Mouse (Mus musculus) neural tube, embryonic 14.5 days (tissue): ENCODE data around the gene Oas1d. TPM values are rescaled to one million over a fixed set of nuclear protein-coding genes. Genes with fewer than 3 reads are reported as not detected.
"Not testable (repeated sequence)": the region's sequence is repeated elsewhere in the genome, so short reads cannot be mapped to it uniquely, and the experiment has no call there.

Experiments
- ATAC-seq: fragments of 200-750 bp; cut with Nextera tagmentation; 2 replicates; pipeline ENCODE4 v1.8.0; 2017; ENCODE audit warnings: low read depth, mild to moderate bottlenecking, moderate TSS enrichment, moderate library complexity
- H3K27ac ChIP-seq: fragments of 300-500 bp; sonication (generic); 2 replicates; pipeline ENCODE4 v1.5.1; 2014; ENCODE audit warnings: low read depth, mild to moderate bottlenecking, control low read depth, low read length, moderate library complexity, mixed read lengths
- H3K27me3 ChIP-seq: fragments of 300-500 bp; sonication (generic); 2 replicates; pipeline ENCODE4 v1.6.1; 2014; ENCODE audit warnings: low read length; ENCODE audit not compliant: control insufficient read depth, insufficient read depth
- H3K36me3 ChIP-seq: fragments of 300-500 bp; sonication (generic); 2 replicates; pipeline ENCODE4 v1.6.1; 2014; ENCODE audit warnings: low read length, mixed read lengths; ENCODE audit not compliant: control insufficient read depth, insufficient read depth
- H3K4me1 ChIP-seq: fragments of 300-500 bp; sonication (generic); 2 replicates; pipeline ENCODE4 v1.6.1; 2014; ENCODE audit warnings: low read length; ENCODE audit not compliant: control insufficient read depth, insufficient read depth
- H3K4me2 ChIP-seq: fragments of 300-500 bp; sonication (generic); 2 replicates; pipeline ENCODE4 v1.6.1; 2014; ENCODE audit warnings: mild to moderate bottlenecking, low read depth, low read length, control low read depth
- H3K4me3 ChIP-seq: fragments of 300-500 bp; sonication (generic); 2 replicates; pipeline ENCODE4 v1.5.1; 2014; ENCODE audit warnings: low read depth, low read length, control low read depth, mixed read lengths
- H3K9ac ChIP-seq: fragments of 300-500 bp; sonication (generic); replicated peaks from 2 replicates; pipeline ENCODE4 v1.6.1; 2014; ENCODE audit warnings: low read depth, mild to moderate bottlenecking, control low read depth, low read length, mixed read lengths
- H3K9me3 ChIP-seq: fragments of 300-500 bp; sonication (generic); 2 replicates; pipeline ENCODE4 v1.6.1; 2016; ENCODE audit warnings: low read length; ENCODE audit not compliant: control insufficient read depth
- WGBS: fragments of 180-500 bp; shearing (Covaris S2); extraction: QIAGEN DNeasy Blood & Tissue Kit; methylation state at CpG from one replicate; pipeline ENCODE4 v1.1.7; 2014; 5-methylcytosine and 5-hydroxymethylcytosine counted together
- polyA plus RNA-seq: library from polyadenylated mRNA; unstranded; fragments of >200 nt; fragmentation: Nextera tagmentation; extraction: Ambion mirVana; gene quantifications from 2 replicates; pipeline ENCODE4 v1.2.1, GENCODE M21; 2014

The Oas1d gene
- polyA plus RNA-seq, 1 experiment from 2014 or later = not detected

- not testable (repeated sequence) for H3K9ac ChIP-seq, H3K36me3 ChIP-seq, H3K27ac ChIP-seq, ATAC-seq, H3K27me3 ChIP-seq, H3K4me1 ChIP-seq, H3K4me2 ChIP-seq, H3K4me3 ChIP-seq, H3K9me3 ChIP-seq
- 77% methylated on average over 2 of the region's 2 CpGs for WGBS
Observed at GRCm38 (mm10) chr5:120894692-120895091, 19.6 kb upstream of the Oas1d start.

GRCm38 (mm10) chr5:120895231-120895900, 19.0 kb upstream of the Oas1d start:
- Histone ChIP-seq H3K36me3 (no peaks in the 10 kb centered on the region), H3K4me1 (no peaks in the 10 kb centered on the region), H3K9me3 (no peaks in the 10 kb centered on the region), H3K27ac (no peak overlapping the region), H3K27me3 (no peaks in the 10 kb centered on the region), H3K9ac (no peak overlapping the region), H3K4me2 (no peak overlapping the region), H3K4me3 (no peak overlapping the region)
- WGBS = 85% methylated on average over 11 of the region's 11 CpGs
- ATAC-seq = no peak

GRCm38 (mm10) chr5:120898307-120898706, 16.0 kb upstream of the Oas1d start:
- H3K9ac ChIP-seq = no peak overlapping the region
- no peaks in the 10 kb centered on the region for H3K36me3 ChIP-seq
- no peaks in the 10 kb centered on the region for H3K4me1 ChIP-seq
- ATAC-seq = no peak
- 85% methylated on average over 6 of the region's 6 CpGs for WGBS
- no peak overlapping the region for H3K4me2 ChIP-seq
- no peak overlapping the region for H3K27ac ChIP-seq
- no peaks in the 10 kb centered on the region for H3K9me3 ChIP-seq
- H3K27me3 ChIP-seq = no peaks in the 10 kb centered on the region
- H3K4me3 ChIP-seq = no peak overlapping the region

GRCm38 (mm10) chr5:120898726-120899125, 15.6 kb upstream of the Oas1d start:
- Histone ChIP-seq H3K9ac (no peak overlapping the region), H3K27me3 (no peaks in the 10 kb centered on the region), H3K36me3 (no peaks in the 10 kb centered on the region), H3K4me1 (no peaks in the 10 kb centered on the region), H3K4me2 (no peak overlapping the region), H3K9me3 (no peaks in the 10 kb centered on the region), H3K4me3 (no peak overlapping the region), H3K27ac (no peak overlapping the region)
- no peak for ATAC-seq

- no peaks in the 10 kb centered on the region for H3K4me1 ChIP-seq
- H3K9me3 ChIP-seq = no peaks in the 10 kb centered on the region
- no peak overlapping the region for H3K9ac ChIP-seq
- H3K27me3 ChIP-seq = no peaks in the 10 kb centered on the region
- WGBS = 60% methylated on average over 1 of the region's 1 CpGs
- no peak overlapping the region for H3K27ac ChIP-seq
- no peak overlapping the region for H3K4me3 ChIP-seq
- H3K36me3 ChIP-seq = no peaks in the 10 kb centered on the region
- no peak for ATAC-seq
- no peak overlapping the region for H3K4me2 ChIP-seq
Observed at GRCm38 (mm10) chr5:120900666-120901065, 13.7 kb upstream of the Oas1d start.

- 93% methylated on average over 5 of the region's 5 CpGs for WGBS
- Histone ChIP-seq H3K27me3 (no peaks in the 10 kb centered on the region), H3K9ac (no peak overlapping the region), H3K27ac (no peak overlapping the region), H3K9me3 (no peaks in the 10 kb centered on the region), H3K36me3 (no peaks in the 10 kb centered on the region), H3K4me1 (no peaks in the 10 kb centered on the region), H3K4me3 (no peak overlapping the region), H3K4me2 (no peak overlapping the region)
- no peak for ATAC-seq
Observed at GRCm38 (mm10) chr5:120902056-120902455, 12.3 kb upstream of the Oas1d start.

- H3K4me3 ChIP-seq, H3K9ac ChIP-seq, H3K36me3 ChIP-seq, H3K4me2 ChIP-seq, ATAC-seq, H3K27me3 ChIP-seq, H3K27ac ChIP-seq, H3K4me1 ChIP-seq, H3K9me3 ChIP-seq: not testable (repeated sequence)
- 40% methylated on average over 8 of the region's 12 CpGs for WGBS
Observed at GRCm38 (mm10) chr5:120906791-120907733, 7.3 kb upstream of the Oas1d start, which contains the start of gene Oas1a. Gene Oas1a (minus strand): TSS chr5:120907521.

DNA sequence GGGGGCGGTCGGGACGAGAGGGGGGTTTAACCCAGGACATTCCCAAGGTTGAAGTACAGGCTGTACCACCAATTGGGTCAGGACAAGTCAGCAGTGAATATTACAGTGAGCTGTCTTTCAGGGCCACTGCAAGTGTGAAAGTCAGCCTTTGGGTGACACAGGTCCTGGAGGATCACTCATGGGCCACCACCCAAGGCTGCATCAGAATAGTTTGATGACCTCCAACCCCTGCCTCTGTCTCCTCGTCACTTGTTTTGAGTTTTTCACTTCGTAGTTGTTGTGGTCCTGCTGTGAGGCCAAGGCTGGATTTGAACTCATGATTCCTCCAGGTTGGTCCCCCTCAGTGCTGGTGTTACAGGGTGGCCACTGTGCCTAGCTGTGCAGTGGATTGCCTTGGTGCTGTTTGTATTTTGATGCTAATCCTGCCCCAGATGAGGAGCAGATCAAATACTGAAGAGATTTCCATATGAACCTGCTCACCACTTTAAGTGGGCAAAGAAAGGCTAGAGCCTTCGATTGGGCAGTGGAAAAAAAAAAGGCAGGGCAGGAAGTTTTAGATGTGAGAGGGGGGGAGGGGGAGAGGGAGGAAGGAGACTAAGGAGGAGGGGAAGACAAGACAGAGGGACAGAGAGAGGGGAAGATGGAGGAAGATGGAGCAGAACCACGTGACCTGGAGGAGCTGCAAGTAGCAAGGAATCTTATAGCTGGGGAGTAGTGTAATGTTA, 6.0 kb upstream of the Oas1d start:
- WGBS = 60% methylated on average over 7 of the region's 7 CpGs
- Histone ChIP-seq H3K9ac (no peak overlapping the region), H3K27me3 (no peaks in the 10 kb centered on the region), H3K4me1 (no peaks in the 10 kb centered on the region), H3K4me3 (no peak overlapping the region), H3K4me2 (no peak overlapping the region), H3K36me3 (no peaks in the 10 kb centered on the region), H3K27ac (no peak overlapping the region), H3K9me3 (no peaks in the 10 kb centered on the region)
- no peak for ATAC-seq
